Mouse (Mus musculus) brain, embryonic 14.5 days (tissue): ENCODE data around the gene Bhlha15. TPM values are rescaled to one million over a fixed set of nuclear protein-coding genes. Genes with fewer than 3 reads are reported as not detected.

Source experiments
- DNase-seq: peaks from one replicate; pipeline ENCODE4 v3.0.0-alpha.2; 2011; ENCODE audit warnings: low read depth
- CTCF ChIP-seq: fragments of 200-500 bp; IDR thresholded peaks from 2 replicates; pipeline ENCODE4 v1.5.1; 2012; ENCODE audit warnings: inconsistent platforms, mild to moderate bottlenecking, moderate library complexity, borderline replicate concordance; ENCODE audit not compliant: insufficient read depth, insufficient read length; ENCODE audit errors: extremely low read depth
- POLR2A ChIP-seq: fragments of 200-500 bp; IDR thresholded peaks from 2 replicates; pipeline ENCODE4 v1.6.1; 2012; ENCODE audit warnings: mild to moderate bottlenecking, inconsistent platforms, borderline replicate concordance; ENCODE audit not compliant: poor library complexity, insufficient read depth, insufficient read length, severe bottlenecking; ENCODE audit errors: extremely low read depth
- polyA plus RNA-seq: library from polyadenylated mRNA; depleted of rRNA; stranded (reverse); fragments of >200 nt; gene quantifications from 2 replicates; pipeline ENCODE4 v1.2.3, GENCODE M21; 2012

Gene Bhlha15
- polyA plus RNA-seq, 1 experiment = 0.11 TPM

DNA sequence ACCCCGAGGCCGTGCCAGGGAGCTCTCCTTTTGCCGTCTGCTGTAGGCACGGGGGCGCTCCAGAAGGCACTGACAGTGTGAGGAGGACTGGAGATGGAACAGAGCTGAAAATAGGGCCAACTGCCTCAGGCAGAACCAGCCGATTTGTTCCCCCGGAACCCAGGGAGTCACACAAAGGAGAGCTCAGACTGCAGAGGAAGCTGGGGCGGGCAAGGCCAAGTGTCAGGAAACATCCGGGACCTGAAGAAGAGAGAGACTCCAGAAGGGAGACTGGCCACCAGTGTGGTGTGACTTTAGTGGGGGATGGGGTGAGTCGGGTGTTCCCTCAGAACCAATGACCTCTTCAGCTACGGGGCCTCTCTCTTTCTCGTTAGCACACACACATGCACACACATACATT, 29.2 kb downstream of the Bhlha15 start:
- DNase-seq = no peak
- no peak for TF ChIP-seq CTCF
- TF ChIP-seq POLR2A = no peak

DNA sequence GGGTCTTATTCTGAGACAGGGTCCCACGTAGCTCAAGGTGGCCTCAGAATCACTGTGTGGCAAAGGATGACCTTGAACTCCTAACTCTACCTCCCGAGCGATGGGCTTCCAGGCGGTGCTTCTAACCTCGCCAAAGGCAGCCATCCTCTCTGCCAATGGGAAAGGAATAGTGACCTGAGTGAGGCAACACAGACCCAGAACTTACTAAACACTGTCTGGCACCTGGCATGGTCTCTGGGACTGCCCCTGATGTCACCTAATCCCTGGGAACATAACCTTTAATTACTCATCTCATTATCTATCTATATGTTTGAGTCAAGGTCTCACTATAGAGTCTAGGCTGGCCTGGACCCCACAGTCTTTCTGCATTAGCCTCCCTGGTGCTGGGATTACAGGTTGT, 29.9 kb downstream of the Bhlha15 start:
- TF ChIP-seq POLR2A (no peak), CTCF (no peak)
- DNase-seq = no peak

DNA sequence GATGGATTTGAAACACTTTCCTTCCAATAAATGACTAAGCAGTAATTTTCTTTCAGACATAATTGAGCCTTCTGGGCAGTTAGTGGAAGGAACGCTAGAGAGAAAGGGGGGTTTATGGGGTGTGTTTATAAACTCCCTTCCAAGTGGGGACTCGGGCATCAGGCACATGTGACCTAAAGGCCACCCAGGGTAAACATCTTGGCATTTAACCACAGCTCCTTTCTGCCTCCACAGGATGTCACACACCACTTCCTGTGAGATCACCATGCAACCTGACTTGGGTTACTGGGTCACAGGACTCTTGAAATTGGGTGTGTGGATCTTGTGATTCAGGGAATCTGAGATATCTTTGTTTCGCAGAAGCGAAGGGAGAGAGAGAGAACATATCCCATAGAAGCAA, 31.2 kb downstream of the Bhlha15 start:
- TF ChIP-seq CTCF (no peak), POLR2A (no peak)
- DNase-seq = no peak

DNA sequence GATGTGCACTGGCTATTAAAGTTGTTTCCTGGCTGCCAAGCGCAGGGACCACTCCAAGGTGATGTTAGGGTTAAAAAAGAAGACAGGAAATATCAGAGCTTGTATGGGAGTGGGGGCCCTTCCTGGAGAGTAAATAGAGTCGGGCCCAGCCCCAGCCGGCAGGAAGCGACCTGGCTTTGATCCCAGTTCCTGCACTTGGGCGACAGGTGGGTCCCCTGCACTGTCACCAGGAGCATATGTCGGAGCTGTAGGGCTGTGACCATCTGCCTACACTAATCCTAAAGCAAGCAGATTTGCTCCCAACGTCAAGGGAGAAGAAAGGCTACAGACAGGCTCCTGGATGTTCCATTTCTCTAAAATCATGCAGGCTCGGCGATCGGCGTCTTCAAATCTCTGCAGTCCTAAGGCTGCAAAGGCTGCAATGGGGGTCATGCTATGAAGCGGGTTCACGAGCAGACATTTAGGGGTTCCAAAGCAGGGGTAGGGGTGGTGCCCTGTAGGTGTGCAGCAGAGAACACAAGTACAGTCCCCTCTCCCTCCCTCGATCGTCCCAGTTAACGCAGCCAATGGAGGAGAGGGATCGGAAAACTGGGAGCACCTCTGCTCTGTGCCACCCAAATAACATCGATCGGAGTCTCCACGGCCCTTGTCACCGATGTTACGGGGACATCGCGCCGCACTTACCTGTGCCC, 32.9 kb downstream of the Bhlha15 start:
- TF ChIP-seq POLR2A (no peak), CTCF (no peak)
- DNase-seq = peak; percentile 67

DNA sequence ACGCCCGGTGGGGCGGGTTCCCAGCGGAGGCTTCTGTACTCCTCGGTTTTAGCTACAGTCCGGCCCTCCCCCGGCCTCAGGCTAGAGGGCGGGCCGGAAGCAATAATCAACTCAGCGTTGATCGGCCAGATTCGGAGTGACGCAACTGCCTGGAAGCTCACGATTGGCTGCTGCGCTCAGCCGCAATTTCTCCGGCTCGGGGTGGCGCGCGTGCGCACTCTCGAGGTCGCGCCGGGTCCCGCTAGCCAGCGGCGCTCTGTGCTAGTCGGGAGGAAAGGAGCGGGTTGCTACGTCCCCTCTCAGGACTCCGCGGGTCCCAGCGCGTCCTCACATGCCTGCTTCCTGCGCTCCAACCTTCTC, 33.4 kb downstream of the Bhlha15 start, which contains the start of gene Tecpr1:
Tecpr1 (minus strand) TSS at position 113 of the 360 bp plus-strand sequence.
- peak; percentile 89 for TF ChIP-seq POLR2A
- no peak for TF ChIP-seq CTCF
- peak; percentile 98 for DNase-seq

DNA sequence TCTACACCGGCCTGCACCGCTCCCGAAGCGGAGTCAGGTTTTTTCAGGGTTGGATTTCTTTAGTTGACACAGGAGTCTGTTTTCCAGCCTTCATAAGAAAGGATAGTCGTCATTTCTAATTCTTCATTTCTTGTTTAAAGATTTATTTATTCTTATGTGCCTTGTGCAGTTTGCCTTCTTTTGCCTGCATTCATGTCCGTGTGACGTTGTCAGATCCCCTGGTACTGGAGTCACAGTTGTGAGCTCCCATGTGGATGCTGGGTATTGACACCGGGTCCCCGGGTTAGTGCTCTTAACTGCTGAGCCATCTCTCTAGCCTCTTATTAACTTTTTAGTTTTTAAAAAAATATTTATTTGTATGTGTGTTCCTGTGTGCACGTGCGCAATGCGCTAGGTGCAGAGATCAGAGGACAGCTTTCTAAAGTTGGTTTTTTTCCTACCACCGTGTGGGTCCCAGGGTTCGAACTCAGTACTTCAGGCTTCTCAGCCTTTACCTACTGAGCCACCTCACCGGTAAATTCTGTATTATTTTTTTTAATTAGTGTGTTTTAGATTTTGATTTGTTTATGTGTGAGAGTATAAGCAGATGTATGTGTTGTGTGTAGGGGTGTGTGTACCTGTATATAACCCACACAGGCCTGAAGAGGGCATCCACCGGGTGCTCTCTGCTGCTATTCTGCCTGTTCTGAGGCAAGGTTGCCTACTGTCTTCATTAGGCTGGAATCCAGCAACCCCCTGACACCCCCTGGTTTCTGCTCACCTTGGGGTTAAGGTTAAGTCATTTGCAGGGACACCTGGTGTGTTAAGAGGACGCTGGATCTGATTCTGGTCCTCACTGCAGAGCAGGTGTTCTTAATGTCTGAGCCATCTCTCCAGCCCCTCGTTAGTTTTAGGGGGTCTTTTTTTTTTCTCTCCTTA, 34.1 kb downstream of the Bhlha15 start:
- TF ChIP-seq CTCF (no peak), POLR2A (no peak)
- DNase-seq = no peak

DNA sequence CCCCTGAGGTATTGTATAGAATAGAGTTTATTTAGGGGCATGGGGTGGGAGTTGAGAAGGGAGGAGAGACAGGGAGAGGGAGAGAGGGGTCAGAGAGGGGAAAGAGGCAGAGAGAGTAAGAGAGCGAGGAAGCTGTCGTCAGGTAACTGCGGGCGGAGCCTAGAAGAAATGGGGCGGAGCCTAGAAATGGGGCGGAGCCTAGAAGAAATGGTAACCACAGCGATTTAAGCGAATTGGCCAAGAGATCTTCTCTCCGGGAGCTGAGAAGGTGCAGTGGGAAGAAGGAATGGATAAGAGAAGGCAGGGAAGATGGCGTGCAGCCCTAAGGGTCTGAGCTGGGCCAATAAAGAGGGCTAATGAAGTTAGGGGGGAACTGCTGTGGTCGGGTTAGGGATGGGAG, 36.1 kb downstream of the Bhlha15 start:
- no peak for TF ChIP-seq CTCF
- no peak for TF ChIP-seq POLR2A
- DNase-seq = no peak

DNA sequence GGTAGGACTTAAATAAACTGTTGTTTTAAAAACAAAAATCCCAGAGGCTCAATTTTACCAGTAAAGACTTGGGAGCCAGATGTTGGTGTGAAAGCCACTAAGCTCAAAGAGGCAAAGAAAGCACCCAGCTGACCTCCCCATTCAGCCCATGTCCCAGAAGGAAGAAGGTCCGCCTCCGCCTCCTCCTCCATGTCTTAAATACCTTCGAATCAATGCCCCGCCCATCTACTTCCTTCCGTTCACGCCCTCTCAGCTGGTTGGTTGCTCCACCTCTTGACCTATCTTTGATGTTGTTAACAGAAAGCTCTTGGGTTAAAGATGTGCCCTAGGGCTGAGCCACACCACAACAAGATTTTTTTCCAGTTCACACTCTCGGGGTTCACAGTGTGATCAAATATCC, 40.1 kb downstream of the Bhlha15 start:
- no peak for DNase-seq
- TF ChIP-seq CTCF = no peak
- TF ChIP-seq POLR2A = no peak

DNA sequence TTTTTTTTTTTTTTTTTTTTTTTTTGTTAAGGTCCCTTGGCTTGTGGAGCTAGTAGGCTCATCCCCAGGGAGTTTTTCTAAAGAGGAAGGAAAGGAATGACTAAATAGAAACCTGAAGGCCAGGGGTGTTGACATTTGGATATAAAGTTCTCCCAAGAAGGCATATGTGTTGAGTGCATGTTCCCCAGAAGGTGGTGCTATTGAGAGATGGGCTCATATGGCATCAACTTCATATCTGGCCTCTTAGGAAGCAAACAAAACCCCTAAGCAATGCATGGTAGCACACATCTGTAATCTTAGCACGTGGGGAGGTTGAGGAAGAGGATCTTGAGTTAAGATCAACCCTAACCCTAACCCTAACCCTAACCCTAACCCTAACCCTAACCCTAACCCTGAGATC, 41.3 kb downstream of the Bhlha15 start:
- DNase-seq = peak; percentile 22
- peak; percentile 28; the same call in 1 of the 2 replicates for TF ChIP-seq CTCF
- no peak for TF ChIP-seq POLR2A

DNA sequence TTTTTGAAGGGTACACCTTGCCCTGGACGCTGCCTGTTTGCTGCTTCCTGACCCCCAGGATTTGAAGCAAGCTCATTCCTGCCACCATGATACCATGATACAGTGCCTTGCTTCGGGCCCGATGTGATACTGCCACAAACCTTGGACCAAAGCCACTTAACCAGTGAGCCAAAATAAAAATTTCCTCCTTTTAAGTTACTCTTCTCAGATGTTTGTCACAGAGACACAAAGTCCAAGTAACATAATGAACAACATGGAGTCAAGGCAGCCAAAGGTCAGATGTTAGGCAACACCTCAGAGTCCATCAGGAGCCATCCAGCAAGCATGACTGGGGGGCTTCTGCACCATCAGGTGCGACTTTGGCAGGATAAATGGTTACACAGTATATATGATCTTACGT, 42.4 kb downstream of the Bhlha15 start:
- no peak for DNase-seq
- TF ChIP-seq CTCF (no peak), POLR2A (no peak)

DNA sequence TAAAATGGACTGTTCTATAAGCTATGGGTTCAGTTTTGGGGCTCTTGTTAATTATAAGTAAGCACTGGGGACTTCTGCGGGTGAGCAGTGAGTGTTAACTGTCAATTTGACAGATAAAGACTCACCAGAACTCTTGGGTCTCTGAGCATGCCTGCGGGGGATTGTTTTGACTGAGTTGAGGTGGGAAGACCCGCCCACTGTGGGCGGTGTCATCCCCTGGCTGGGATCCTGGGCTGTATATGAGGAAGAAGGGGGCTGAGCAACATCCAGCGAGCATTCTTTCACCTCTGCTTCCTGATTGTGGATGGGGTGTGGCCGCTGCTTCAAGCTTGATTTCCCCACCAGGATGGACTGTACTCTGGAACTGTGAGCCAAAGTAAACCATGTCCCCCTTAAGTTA, 44.1 kb downstream of the Bhlha15 start:
- DNase-seq = no peak
- TF ChIP-seq CTCF (no peak), POLR2A (no peak)
